Mouse (Mus musculus): ENCODE measurements around the gene Pik3c2a. TPM values are rescaled to one million over a fixed set of nuclear protein-coding genes. Genes with fewer than 3 reads are reported as not detected.
A peak's percentile ranks its signal among the peaks of the same experiment; 100 is the strongest.
"Not testable (repeated sequence)": the region's sequence is repeated elsewhere in the genome, so short reads cannot be mapped to it uniquely, and the experiment has no call there.

Pik3c2a gene
- total and polyA plus RNA-seq, 2 experiments from 2014 or later: 7.1 to 27.1 TPM

DNA sequence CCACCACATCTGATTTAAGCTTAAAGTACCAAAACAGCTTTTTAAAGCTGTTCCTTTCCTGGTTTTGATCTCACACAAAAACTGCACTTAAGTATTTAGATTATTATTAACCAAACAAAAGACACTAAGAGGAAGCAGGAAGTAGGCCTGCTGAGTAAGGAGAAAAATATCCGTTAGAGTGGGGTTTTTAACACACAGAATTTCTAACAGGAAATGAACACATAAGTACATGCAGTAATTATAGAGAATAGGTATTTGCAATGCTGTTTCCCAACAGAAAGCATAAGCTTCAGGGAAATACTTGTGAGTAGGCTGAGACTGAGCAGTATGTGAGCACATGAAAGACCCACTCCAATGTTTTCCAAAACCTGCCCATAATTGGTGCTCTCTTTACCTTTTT, 33.8 kb downstream of the Pik3c2a start:
- Histone ChIP-seq H3K4me3 (ENCODE audit: low read depth, low read length) (no peak overlapping the region), H3K4me2 (ENCODE audit: low read depth, low read length) (no peak overlapping the region), H3K4me1 (ENCODE audit: control insufficient read depth, insufficient read depth) (0 out of 2 replicates have a peak, but pooled peaks cover 18% of the 10 kb centered on the region), H3K36me3 (replicated peaks; ENCODE audit: control insufficient read depth, insufficient read depth, low read length) (peaks cover 9% of the 10 kb centered on the region; the same call in 1 of the 2 replicates), H3K27ac (ENCODE audit: low read depth) (peak overlapping the region; percentile 57), H3K9ac (replicated peaks; ENCODE audit: low read depth, low read length) (no peak overlapping the region), H3K9me3 (replicated peaks; ENCODE audit: control insufficient read depth, low read length) (no peaks in the 10 kb centered on the region), H3K27me3 (ENCODE audit: control insufficient read depth, insufficient read depth, low read length) (no peaks in the 10 kb centered on the region)
- ATAC-seq (ENCODE audit: insufficient read depth, low read depth): no peak
- TF ChIP-seq EP300 (IDR thresholded peaks at IDR 0.05; ENCODE audit: low read depth) (no peak), CTCF (IDR thresholded peaks at IDR 0.05; ENCODE audit: low read depth) (no peak)
- peak; percentile 30 for DNase-seq (ENCODE audit: low spot score)
- 58% methylated on average over 1 of the region's 1 CpGs for WGBS

GRCm38 (mm10) chr7:116392329-116392728, 50.9 kb downstream of the Pik3c2a start:
- no peaks in the 10 kb centered on the region for H3K4me1 ChIP-seq (ENCODE audit: control insufficient read depth, insufficient read depth)
- DNase-seq (ENCODE audit: low spot score): no peak
- H3K4me3 ChIP-seq (ENCODE audit: low read depth, low read length): no peak overlapping the region
- no peaks in the 10 kb centered on the region for H3K27me3 ChIP-seq (ENCODE audit: control insufficient read depth, insufficient read depth, low read length)
- no peak for ATAC-seq (ENCODE audit: insufficient read depth, low read depth)
- WGBS: 78% methylated on average over 3 of the region's 3 CpGs
- H3K36me3 ChIP-seq (replicated peaks; ENCODE audit: control insufficient read depth, insufficient read depth, low read length): peaks cover 10% of the 10 kb centered on the region; the same call in 1 of the 2 replicates
- H3K27ac ChIP-seq (ENCODE audit: low read depth): no peak overlapping the region
- no peaks in the 10 kb centered on the region for H3K9me3 ChIP-seq (replicated peaks; ENCODE audit: control insufficient read depth, low read length)
- TF ChIP-seq CTCF (IDR thresholded peaks at IDR 0.05; ENCODE audit: low read depth) (no peak), EP300 (IDR thresholded peaks at IDR 0.05; ENCODE audit: low read depth) (no peak)
- no peak overlapping the region for H3K4me2 ChIP-seq (ENCODE audit: low read depth, low read length)
- H3K9ac ChIP-seq (replicated peaks; ENCODE audit: low read depth, low read length): no peak overlapping the region

GRCm38 (mm10) chr7:116387389-116387788, 55.9 kb downstream of the Pik3c2a start:
- not testable (repeated sequence) for H3K4me1 ChIP-seq (ENCODE audit: control insufficient read depth, insufficient read depth); ATAC-seq (ENCODE audit: insufficient read depth, low read depth); H3K4me2 ChIP-seq (ENCODE audit: low read depth, low read length); H3K9me3 ChIP-seq (replicated peaks; ENCODE audit: control insufficient read depth, low read length); H3K27ac ChIP-seq (ENCODE audit: low read depth); DNase-seq (ENCODE audit: low spot score); H3K27me3 ChIP-seq (ENCODE audit: control insufficient read depth, insufficient read depth, low read length); H3K4me3 ChIP-seq (ENCODE audit: low read depth, low read length); H3K9ac ChIP-seq (replicated peaks; ENCODE audit: low read depth, low read length)
- WGBS: 89% methylated on average over 2 of the region's 2 CpGs
- peaks cover 30% of the 10 kb centered on the region for H3K36me3 ChIP-seq (replicated peaks; ENCODE audit: control insufficient read depth, insufficient read depth, low read length)

- not testable (repeated sequence) for H3K4me2 ChIP-seq (ENCODE audit: low read depth, low read length); H3K4me3 ChIP-seq (ENCODE audit: low read depth, low read length); DNase-seq (ENCODE audit: low spot score); H3K27ac ChIP-seq (ENCODE audit: low read depth); H3K4me1 ChIP-seq (ENCODE audit: control insufficient read depth, insufficient read depth); H3K9ac ChIP-seq (replicated peaks; ENCODE audit: low read depth, low read length); H3K27me3 ChIP-seq (ENCODE audit: control insufficient read depth, insufficient read depth, low read length); H3K9me3 ChIP-seq (replicated peaks; ENCODE audit: control insufficient read depth, low read length); ATAC-seq (ENCODE audit: insufficient read depth, low read depth)
- 95% methylated on average over 6 of the region's 6 CpGs for WGBS
- H3K36me3 ChIP-seq (replicated peaks; ENCODE audit: control insufficient read depth, insufficient read depth, low read length): peaks cover 35% of the 10 kb centered on the region
These were observed 64.1 kb downstream of the Pik3c2a start for GRCm38 (mm10) chr7:116379181-116379580.

DNA sequence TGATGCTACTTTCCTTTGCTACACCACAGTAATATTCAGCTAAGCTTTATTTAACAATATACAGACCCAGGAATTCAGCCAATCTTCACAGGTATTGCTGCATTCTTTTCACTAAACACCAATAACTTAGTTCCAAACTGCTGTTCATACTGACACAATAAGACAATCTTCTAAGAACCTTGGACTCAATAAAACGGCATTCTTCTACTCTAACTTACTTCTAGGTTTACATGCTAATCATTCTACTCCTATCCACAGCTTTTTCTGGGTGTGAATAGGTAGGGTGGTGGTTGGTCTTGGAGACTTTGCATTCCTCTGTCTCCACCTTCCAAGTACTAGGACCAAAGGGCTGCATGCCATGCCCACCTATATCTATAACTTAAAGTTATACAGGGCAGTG, 69.0 kb downstream of the Pik3c2a start:
- no peak for TF ChIP-seq CTCF (IDR thresholded peaks at IDR 0.05; ENCODE audit: low read depth)
- TF ChIP-seq EP300 (IDR thresholded peaks at IDR 0.05; ENCODE audit: low read depth): no peak
- DNase-seq (ENCODE audit: low spot score): no peak
- ATAC-seq (ENCODE audit: insufficient read depth, low read depth): no peak
- no peaks in the 10 kb centered on the region for H3K27me3 ChIP-seq (ENCODE audit: control insufficient read depth, insufficient read depth, low read length)
- H3K36me3 ChIP-seq (replicated peaks; ENCODE audit: control insufficient read depth, insufficient read depth, low read length): peaks cover 34% of the 10 kb centered on the region
- no peak overlapping the region for H3K4me2 ChIP-seq (ENCODE audit: low read depth, low read length)
- WGBS: 88% methylated on average over 1 of the region's 1 CpGs
- no peaks in the 10 kb centered on the region for H3K4me1 ChIP-seq (ENCODE audit: control insufficient read depth, insufficient read depth)
- H3K27ac ChIP-seq (ENCODE audit: low read depth): no peak overlapping the region
- H3K9me3 ChIP-seq (replicated peaks; ENCODE audit: control insufficient read depth, low read length): no peaks in the 10 kb centered on the region
- no peak overlapping the region for H3K9ac ChIP-seq (replicated peaks; ENCODE audit: low read depth, low read length)
- H3K4me3 ChIP-seq (ENCODE audit: low read depth, low read length): no peak overlapping the region

GRCm38 (mm10) chr7:116336226-116336625, 107.0 kb downstream of the Pik3c2a start:
- TF ChIP-seq CTCF (IDR thresholded peaks at IDR 0.05; ENCODE audit: low read depth): peak; percentile 49
- no peak for TF ChIP-seq EP300 (IDR thresholded peaks at IDR 0.05; ENCODE audit: low read depth)
- no peaks in the 10 kb centered on the region for H3K9me3 ChIP-seq (replicated peaks; ENCODE audit: control insufficient read depth, low read length)
- H3K4me3 ChIP-seq (ENCODE audit: low read depth, low read length): no peak overlapping the region
- no peaks in the 10 kb centered on the region for H3K27me3 ChIP-seq (ENCODE audit: control insufficient read depth, insufficient read depth, low read length)
- H3K27ac ChIP-seq (ENCODE audit: low read depth): no peak overlapping the region
- WGBS: 67% methylated on average over 1 of the region's 1 CpGs
- DNase-seq (ENCODE audit: low spot score) (peak; percentile 65), ATAC-seq (ENCODE audit: insufficient read depth, low read depth) (no peak)
- H3K36me3 ChIP-seq (replicated peaks; ENCODE audit: control insufficient read depth, insufficient read depth, low read length): peaks cover 30% of the 10 kb centered on the region
- H3K4me1 ChIP-seq (ENCODE audit: control insufficient read depth, insufficient read depth): peaks cover 8% of the 10 kb centered on the region; the same call in 1 of the 2 replicates
- no peak overlapping the region for H3K9ac ChIP-seq (replicated peaks; ENCODE audit: low read depth, low read length)
- no peak overlapping the region for H3K4me2 ChIP-seq (ENCODE audit: low read depth, low read length)
